Mouse (Mus musculus): Measurements from ENCODE around the gene Uprt.
A peak's percentile ranks its signal among the peaks of the same experiment; 100 is the strongest.

Uprt gene

GRCm38 (mm10) chrX:104482572-104483443 lies at the start of gene Uprt:
TSS of gene Uprt (plus strand) at chrX:104482818.
- DNase-seq, result peak; percentile 70

- DNase-seq, result no peak
Measured at GRCm38 (mm10) chrX:104433456-104433855, 49.2 kb upstream of the Uprt start.

DNA sequence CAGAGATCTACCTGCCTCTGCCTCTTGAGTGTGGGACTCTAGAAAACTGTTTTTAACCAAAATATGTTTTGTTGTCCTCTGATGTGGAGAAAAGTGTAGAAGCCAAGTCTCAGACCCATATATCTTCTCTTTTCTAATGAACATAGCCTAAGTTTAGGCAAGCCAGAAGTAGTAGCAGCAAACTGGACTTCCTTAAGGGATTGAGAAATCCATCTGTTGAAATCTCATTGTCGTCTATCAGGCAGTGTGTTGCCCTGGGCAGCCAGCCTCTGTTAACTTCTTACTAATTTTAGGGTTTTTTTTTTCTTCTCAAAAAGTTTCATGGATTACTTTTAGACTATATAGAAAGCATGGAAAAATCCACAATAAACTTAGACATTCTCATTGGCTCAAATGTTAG lies 30.2 kb upstream of the Uprt start:
- DNase-seq, result no peak

DNA sequence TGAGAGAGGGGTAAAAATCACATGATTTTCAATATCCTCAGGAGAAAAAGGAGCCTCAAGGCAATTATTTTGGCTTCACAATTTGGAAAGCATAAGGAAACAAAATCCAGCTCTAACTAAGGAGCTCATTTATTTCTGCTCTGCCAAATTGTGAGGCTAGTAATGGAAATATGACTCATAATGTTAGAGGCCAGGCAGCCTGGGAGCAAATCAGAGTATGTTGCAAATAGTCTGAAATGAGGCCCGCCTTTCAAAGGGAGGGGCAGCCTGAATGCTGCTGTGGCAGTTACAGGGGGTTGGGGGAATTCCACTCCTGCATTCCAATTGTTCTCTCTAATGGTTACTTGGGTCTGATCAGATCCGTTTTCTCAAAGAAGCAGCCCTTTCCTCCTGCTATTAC lies 20.9 kb upstream of the Uprt start:
- DNase-seq, result no peak

- no peak for DNase-seq
Measured at GRCm38 (mm10) chrX:104464376-104464775, 18.2 kb upstream of the Uprt start.

DNA sequence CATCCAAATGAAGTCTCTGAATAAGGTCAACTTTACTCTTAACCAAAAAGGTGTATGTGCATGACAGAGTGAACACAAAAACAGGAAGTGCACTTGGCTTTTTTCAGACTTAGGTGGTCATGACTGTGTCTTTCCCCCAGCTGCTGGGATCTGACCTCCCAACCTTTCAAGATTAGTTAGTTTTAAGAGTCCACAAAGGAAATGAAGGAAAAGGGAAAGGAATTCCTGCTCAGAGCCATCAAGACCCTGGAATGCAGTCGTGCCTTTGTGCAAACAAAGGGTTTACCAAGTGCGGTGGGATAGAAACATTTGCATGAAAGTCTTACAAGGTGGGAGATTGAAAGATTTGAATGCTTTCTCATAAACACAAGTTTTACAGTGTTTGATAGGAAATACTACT lies 4.6 kb upstream of the Uprt start:
- no peak for DNase-seq

DNA sequence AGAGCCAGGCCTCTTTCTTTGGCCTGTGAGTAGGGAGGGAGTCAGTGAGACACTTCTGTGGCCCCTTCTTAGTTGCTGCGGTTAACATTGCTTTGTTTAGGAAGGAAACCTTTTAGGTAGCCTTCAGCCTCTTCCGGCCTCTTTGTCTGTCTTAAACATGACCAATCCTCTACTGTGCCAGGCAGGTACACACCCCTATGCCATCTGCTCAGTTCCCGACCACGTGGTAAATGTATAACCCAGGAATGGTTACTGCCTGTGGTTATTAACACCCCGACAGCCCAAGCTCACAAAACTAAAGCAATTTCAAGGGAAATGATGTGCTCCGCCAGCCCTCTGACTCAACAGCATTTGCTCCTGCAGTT lies 808 bp downstream of the Uprt start:
- DNase-seq, result peak; percentile 8

GRCm38 (mm10) chrX:104485596-104485995 lies 3.0 kb downstream of the Uprt start:
- no peak for DNase-seq

DNA sequence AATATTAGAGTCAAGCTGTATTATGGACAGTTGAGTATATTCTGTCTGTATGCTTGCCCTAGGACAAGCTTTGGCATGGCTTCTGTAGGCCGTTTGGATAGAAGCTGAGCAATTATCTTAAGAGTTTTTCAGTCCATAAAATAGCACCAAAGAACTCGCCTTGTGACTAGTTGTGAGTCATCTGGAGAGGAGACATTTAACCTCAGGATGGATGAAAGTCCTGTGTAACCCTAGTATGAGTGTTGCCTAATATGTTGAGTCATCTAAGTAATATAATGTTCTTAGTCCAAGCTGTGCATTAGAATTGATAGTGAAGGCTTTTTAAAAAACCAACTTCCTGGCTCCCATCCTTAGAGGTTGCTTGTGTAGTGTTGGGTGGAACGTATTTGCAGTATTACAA lies 5.4 kb downstream of the Uprt start:
- DNase-seq, result no peak

- DNase-seq, result no peak
Measured at GRCm38 (mm10) chrX:104488870-104489467, 6.4 kb downstream of the Uprt start.

DNA sequence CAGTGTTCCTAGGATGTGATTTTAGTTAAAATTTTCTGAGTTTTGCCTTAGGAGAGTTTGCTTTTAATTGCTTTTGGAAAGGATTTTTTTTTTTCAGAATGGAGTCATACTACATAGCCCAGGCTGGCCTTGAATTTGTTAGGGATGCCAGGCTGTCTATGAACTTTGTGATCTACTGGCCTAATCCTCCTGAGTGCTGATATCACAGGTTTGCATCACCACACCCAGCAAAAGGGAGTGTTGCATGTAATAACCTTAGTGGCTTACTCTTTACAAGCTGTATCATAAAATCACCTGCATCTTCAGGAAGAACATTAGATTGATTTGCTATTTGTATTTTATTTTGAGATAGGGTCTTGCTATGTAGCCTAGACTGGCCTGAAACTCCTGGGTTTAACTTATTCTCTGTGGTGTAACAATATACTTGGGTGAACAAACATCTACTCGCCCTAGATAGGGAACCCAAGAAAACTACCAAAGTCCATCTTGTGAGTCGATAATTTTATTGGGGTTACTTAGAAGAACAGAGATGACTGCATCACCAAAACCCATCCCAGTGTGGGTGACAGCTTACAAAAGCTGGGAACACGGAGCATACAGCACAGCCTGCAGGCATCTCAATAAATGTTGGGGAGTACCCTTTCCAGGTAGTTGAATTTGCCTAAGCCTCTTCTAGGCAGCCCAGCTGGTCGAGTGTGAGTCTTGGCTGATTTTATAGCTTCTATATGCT lies 7.2 kb downstream of the Uprt start:
- no peak for DNase-seq

DNA sequence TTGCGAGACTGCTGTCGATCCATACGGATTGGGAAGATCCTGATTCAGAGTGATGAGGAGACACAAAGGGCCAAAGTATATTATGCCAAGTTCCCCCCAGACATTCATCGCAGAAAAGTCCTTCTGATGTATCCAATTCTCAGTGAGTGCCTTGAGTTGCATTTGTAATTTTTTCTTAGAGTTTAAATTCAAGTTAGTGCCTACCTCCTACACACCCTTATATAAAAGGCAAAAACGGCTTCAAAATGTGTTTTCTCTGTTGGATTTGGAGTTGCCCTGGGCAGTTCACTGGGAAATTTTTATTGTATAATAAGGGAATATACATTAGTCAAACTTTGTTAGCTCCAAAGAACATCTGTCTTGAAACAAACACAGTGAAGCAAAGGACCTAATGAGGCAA lies 19.1 kb downstream of the Uprt start:
- no peak for DNase-seq

DNA sequence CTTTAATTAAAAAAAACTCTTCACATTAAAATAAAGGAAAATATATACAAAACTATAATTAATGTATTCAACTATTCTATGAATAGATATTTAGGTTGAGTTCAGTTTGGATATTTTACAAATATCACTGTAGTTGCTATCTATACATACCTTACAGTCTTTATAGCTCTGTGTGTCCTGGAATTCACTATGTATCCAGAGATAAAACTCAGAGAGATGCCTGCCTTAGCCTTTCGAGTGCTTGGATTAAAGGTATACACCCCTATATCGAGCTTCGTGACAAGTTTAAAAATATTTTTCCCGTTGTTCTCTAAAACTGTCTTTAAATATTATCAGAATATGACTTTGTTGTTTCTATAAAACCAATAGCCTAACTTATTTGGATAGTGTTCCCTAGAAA lies 60.0 kb downstream of the Uprt start:
- DNase-seq, result no peak

DNA sequence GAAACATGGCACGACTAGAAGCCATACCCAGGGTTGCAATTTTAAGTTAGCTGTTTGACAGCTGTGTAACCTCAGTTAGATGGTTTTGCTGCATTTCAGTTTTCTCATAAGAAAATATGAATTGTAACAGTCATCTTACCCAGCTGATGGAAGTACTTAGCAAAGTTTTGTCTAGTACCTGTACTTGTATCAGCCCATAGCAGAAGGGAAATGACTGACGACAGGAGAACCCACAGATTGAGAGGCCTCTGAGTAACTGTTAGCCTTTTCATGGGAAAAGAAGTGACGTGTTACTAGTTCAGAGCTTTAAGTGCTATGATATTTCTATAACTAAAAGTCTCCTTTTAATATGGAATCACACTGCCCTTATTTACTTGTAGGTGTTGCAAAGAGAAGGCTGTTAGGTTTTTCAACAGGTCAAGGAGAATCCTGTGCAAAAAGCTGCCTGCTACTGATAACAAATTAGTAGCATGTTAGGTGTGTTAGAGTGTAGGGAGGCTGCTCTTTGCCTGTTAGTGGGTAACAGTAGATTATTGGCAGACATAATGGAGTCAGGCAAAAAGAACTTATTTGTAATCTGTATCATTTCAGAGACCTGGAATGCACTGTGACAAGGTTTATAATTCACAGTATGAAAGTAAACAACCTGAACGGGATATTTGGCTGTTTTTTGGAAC lies 61.4 kb downstream of the Uprt start:
- DNase-seq, result no peak

GRCm38 (mm10) chrX:104545283-104545682 lies 62.7 kb downstream of the Uprt start:
- no peak for DNase-seq
